In genomic region chr6:129056237-129056636, GRCm38 (mm10) we compare ENCODE assay signal across 29 mouse cellular contexts. TPM values are rescaled to one million over a fixed set of nuclear protein-coding genes. Genes with fewer than 3 reads are reported as not detected.
"Had no signal": no experiment of that assay in that cellular context is flagged by ENCODE, and none has a peak within 500 bp of the region (broad histone marks: within the 10 kb centered on the region; RNA-seq: fewer than 3 reads in every experiment).

No protein-coding gene starts in this region.

- H3K9ac ChIP-seq: heart, embryonic 13.5 days; heart, embryonic 15.5 days; hindbrain, embryonic 12.5 days; hindbrain, embryonic 14.5 days; intestine, embryonic 15.5 days; limb, embryonic 12.5 days had no signal

- H3K27me3 ChIP-seq: heart, embryonic 13.5 days; heart, embryonic 15.5 days; hindbrain, embryonic 12.5 days; intestine, embryonic 15.5 days; limb, embryonic 12.5 days had no signal

- H3K9me3 ChIP-seq: heart, embryonic 13.5 days; heart, embryonic 15.5 days; hindbrain, embryonic 10.5 days; hindbrain, embryonic 12.5 days; intestine, embryonic 15.5 days; limb, embryonic 10.5 days; limb, embryonic 12.5 days had no signal

- H3K4me3 ChIP-seq: gastrocnemius, adult 2 months; heart, adult 2 months; heart, embryonic 13.5 days; heart, embryonic 15.5 days; hindbrain, embryonic 10.5 days; hindbrain, embryonic 12.5 days; intestine, embryonic 15.5 days; layer of hippocampus, adult 2 months; left cerebral cortex, adult 2 months; limb, embryonic 10.5 days; limb, embryonic 12.5 days had no signal

- DNase-seq: gastrocnemius, adult 2 months; gastrocnemius, postnatal 10 days; gastrocnemius, postnatal 25 days; heart, adult 2 months; heart, postnatal 14 days; heart, postnatal 36 days; kidney, adult 18-20 months; kidney, adult 8-10 months; kidney, postnatal 10 days; kidney, postnatal 25 days; kidney, postnatal 4 days; liver had no signal

- H3K36me3 ChIP-seq: heart, embryonic 13.5 days; heart, embryonic 15.5 days; hindbrain, embryonic 10.5 days; hindbrain, embryonic 12.5 days; intestine, embryonic 15.5 days; limb, embryonic 10.5 days; limb, embryonic 12.5 days had no signal

- H3K4me2 ChIP-seq: heart, embryonic 11.5 days; heart, embryonic 13.5 days; heart, embryonic 15.5 days; hindbrain, embryonic 12.5 days; hindbrain, embryonic 14.5 days; intestine, embryonic 15.5 days; limb, embryonic 12.5 days had no signal

- H3K27ac ChIP-seq: gastrocnemius, adult 2 months; heart, adult 2 months; heart, embryonic 13.5 days; heart, embryonic 15.5 days; hindbrain, embryonic 10.5 days; hindbrain, embryonic 12.5 days; hindbrain, embryonic 14.5 days; intestine, embryonic 15.5 days; layer of hippocampus, adult 2 months; left cerebral cortex, adult 2 months; limb, embryonic 10.5 days; limb, embryonic 12.5 days had no signal

- ATAC-seq: hindbrain, embryonic 16.5 days; inflammation-experienced regulatory T-cells, adult 6 months; intestine, embryonic 15.5 days; intestine, postnatal 0 days had no signal

- H3K4me1 ChIP-seq: heart, embryonic 13.5 days; heart, embryonic 15.5 days; hindbrain, embryonic 10.5 days; hindbrain, embryonic 12.5 days; intestine, embryonic 15.5 days; limb, embryonic 10.5 days; limb, embryonic 12.5 days had no signal

RNA-seq across cellular contexts. Expression of gene Klrb1f, which starts 10.5 kb away (rescaled TPM):
- polyA plus RNA-seq: heart, embryonic 13.5 days had no signal

RNA-seq across cellular contexts. Expression of gene Clec2e, which starts 44.5 kb away (rescaled TPM):
- polyA plus RNA-seq: heart, embryonic 11.5 days; heart, embryonic 13.5 days; heart, embryonic 15.5 days; heart, postnatal 0 days; hindbrain, embryonic 10.5 days; hindbrain, embryonic 12.5 days; hindbrain, embryonic 14.5 days; hindbrain, embryonic 16.5 days; inflammation-experienced regulatory T-cells, adult 6 months; kidney, embryonic 14.5 days; kidney, embryonic 16.5 days; limb, embryonic 10.5 days; limb, embryonic 12.5 days had no signal
